Mouse (Mus musculus) testis, adult 2 months (tissue): ENCODE data around the gene Olfr70.

ENCODE experiments used
- CTCF ChIP-seq: fragments of 200-500 bp; IDR thresholded peaks from 2 replicates; pipeline ENCODE4 v1.5.1; 2012; ENCODE audit warnings: low read depth, mild to moderate bottlenecking, inconsistent platforms, low read length, moderate library complexity; ENCODE audit not compliant: control insufficient read depth, insufficient read depth, insufficient replicate concordance
- POLR2A ChIP-seq: fragments of 200-500 bp; IDR thresholded peaks from 2 replicates; pipeline ENCODE4 v1.6.1; 2012; ENCODE audit warnings: low read depth, mild to moderate bottlenecking, inconsistent platforms, low read length, moderate library complexity; ENCODE audit not compliant: control insufficient read depth

- no peak for TF ChIP-seq CTCF
- no peak; the same call in 1 of the 2 replicates for TF ChIP-seq POLR2A
Measured at GRCm38 (mm10) chr4:43669428-43669794, 31.2 kb downstream of the Olfr70 start.
